ENCODE assay signal across 12 mouse cellular contexts in genomic region chr5:62879530-62879929, GRCm38 (mm10).
"Had no signal": no experiment of that assay in that cellular context is flagged by ENCODE, and none has a peak within 500 bp of the region (broad histone marks: within the 10 kb centered on the region; RNA-seq: fewer than 3 reads in every experiment).

No protein-coding gene starts in this region.

- DNase-seq: retina, postnatal 1 day; right cerebral cortex, adult 18-20 months; right cerebral cortex, postnatal 14 days; right cerebral cortex, postnatal 25 days; right cerebral cortex, postnatal 4 days; spleen, adult 18-20 months; thymus, adult 18-20 months; thymus, adult 2 months; thymus, postnatal 14 days; thymus, postnatal 25 days; thymus, postnatal 36 days; thymus, postnatal 4 days had no signal
